Mouse (Mus musculus) heart, embryonic 15.5 days (tissue): Measurements from ENCODE around the gene Mcoln2. TPM values are rescaled to one million over a fixed set of nuclear protein-coding genes. Genes with fewer than 3 reads are reported as not detected.

ENCODE experiments used
- ATAC-seq: fragments of 200-750 bp; cut with Nextera tagmentation; replicated peaks from 2 replicates; pipeline ENCODE4 v1.8.0; 2017; ENCODE audit warnings: low read depth, moderate TSS enrichment; ENCODE audit not compliant: insufficient number of reproducible peaks, insufficient read depth, low FRiP score
- H3K27ac ChIP-seq: fragments of 300-500 bp; sonication (generic); 2 replicates; pipeline ENCODE4 v1.5.1; 2015; ENCODE audit warnings: mild to moderate bottlenecking, inconsistent platforms
- H3K27me3 ChIP-seq: fragments of 300-500 bp; sonication (generic); 2 replicates; pipeline ENCODE4 v1.6.1; 2015; ENCODE audit warnings: inconsistent platforms
- H3K36me3 ChIP-seq: fragments of 300-500 bp; sonication (generic); 2 replicates; pipeline ENCODE4 v1.6.1; 2015; ENCODE audit warnings: mild to moderate bottlenecking, inconsistent platforms
- H3K4me1 ChIP-seq: fragments of 300-500 bp; sonication (generic); replicated peaks from 2 replicates; pipeline ENCODE4 v1.6.1; 2015; ENCODE audit warnings: inconsistent platforms
- H3K4me2 ChIP-seq: fragments of 300-500 bp; sonication (generic); 2 replicates; pipeline ENCODE4 v1.6.1; 2015; ENCODE audit warnings: inconsistent platforms, mild to moderate bottlenecking, moderate library complexity
- H3K4me3 ChIP-seq: fragments of 300-500 bp; sonication (generic); 2 replicates; pipeline ENCODE4 v1.5.1; 2015; ENCODE audit warnings: mild to moderate bottlenecking, inconsistent platforms
- H3K9ac ChIP-seq: fragments of 300-500 bp; sonication (generic); 2 replicates; pipeline ENCODE4 v1.6.1; 2015; ENCODE audit warnings: mild to moderate bottlenecking, inconsistent platforms
- H3K9me3 ChIP-seq: fragments of 300-500 bp; sonication (generic); replicated peaks from 2 replicates; pipeline ENCODE4 v1.6.1; 2016; ENCODE audit warnings: inconsistent platforms
- WGBS: fragments of 180-500 bp; shearing (Covaris S2); methylation state at CpG from one replicate; pipeline ENCODE4 v1.1.7; 2015; ENCODE audit warnings: mixed read lengths; 5-methylcytosine and 5-hydroxymethylcytosine counted together
- polyA plus RNA-seq: library from polyadenylated mRNA; unstranded; fragments of >200 nt; fragmentation: Nextera tagmentation; extraction: Ambion mirVana; gene quantifications from 2 replicates; pipeline ENCODE4 v1.2.1, GENCODE M21; 2015

Mcoln2 gene
- polyA plus RNA-seq, 1 experiment from 2014 or later = 0.35 TPM

GRCm38 (mm10) chr3:146233741-146234140, 84.1 kb downstream of the Mcoln2 start:
- H3K27ac ChIP-seq = no peak overlapping the region
- H3K4me1 ChIP-seq = peaks cover 35% of the 10 kb centered on the region
- 41% methylated on average over 4 of the region's 4 CpGs for WGBS
- H3K27me3 ChIP-seq = no peaks in the 10 kb centered on the region
- no peaks in the 10 kb centered on the region for H3K9me3 ChIP-seq
- H3K4me3 ChIP-seq = no peak overlapping the region
- no peak for ATAC-seq
- H3K9ac ChIP-seq = no peak overlapping the region
- H3K4me2 ChIP-seq = no peak overlapping the region
- no peaks in the 10 kb centered on the region for H3K36me3 ChIP-seq

- no peak overlapping the region for H3K4me3 ChIP-seq
- no peak overlapping the region for H3K4me2 ChIP-seq
- H3K27me3 ChIP-seq = no peaks in the 10 kb centered on the region
- ATAC-seq = no peak
- H3K9ac ChIP-seq = no peak overlapping the region
- no peak overlapping the region for H3K27ac ChIP-seq
- peaks cover 27% of the 10 kb centered on the region for H3K4me1 ChIP-seq
- WGBS = 74% methylated on average over 10 of the region's 10 CpGs
- no peaks in the 10 kb centered on the region for H3K36me3 ChIP-seq
- no peaks in the 10 kb centered on the region for H3K9me3 ChIP-seq
Observed at GRCm38 (mm10) chr3:146234530-146234929, 84.9 kb downstream of the Mcoln2 start.

GRCm38 (mm10) chr3:146236280-146236679, 86.6 kb downstream of the Mcoln2 start:
- 59% methylated on average over 8 of the region's 8 CpGs for WGBS
- Histone ChIP-seq H3K4me2 (no peak overlapping the region), H3K9me3 (no peaks in the 10 kb centered on the region), H3K27me3 (no peaks in the 10 kb centered on the region), H3K4me3 (no peak overlapping the region), H3K27ac (no peak overlapping the region), H3K4me1 (peaks cover 21% of the 10 kb centered on the region), H3K9ac (no peak overlapping the region), H3K36me3 (peaks cover 7% of the 10 kb centered on the region; the same call in 1 of the 2 replicates)
- ATAC-seq = no peak

GRCm38 (mm10) chr3:146237676-146238075, 88.0 kb downstream of the Mcoln2 start:
- Histone ChIP-seq H3K4me1 (peaks cover 16% of the 10 kb centered on the region), H3K4me2 (no peak overlapping the region), H3K9me3 (no peaks in the 10 kb centered on the region), H3K4me3 (no peak overlapping the region), H3K9ac (no peak overlapping the region), H3K27ac (no peak overlapping the region), H3K36me3 (peaks cover 7% of the 10 kb centered on the region; the same call in 1 of the 2 replicates), H3K27me3 (no peaks in the 10 kb centered on the region)
- 84% methylated on average over 5 of the region's 5 CpGs for WGBS
- no peak for ATAC-seq

- H3K27ac ChIP-seq = no peak overlapping the region
- H3K4me2 ChIP-seq = no peak overlapping the region
- ATAC-seq = no peak
- H3K4me3 ChIP-seq = no peak overlapping the region
- H3K4me1 ChIP-seq = peaks cover 6% of the 10 kb centered on the region; the same call in 1 of the 2 replicates
- H3K9me3 ChIP-seq = no peaks in the 10 kb centered on the region
- H3K27me3 ChIP-seq = no peaks in the 10 kb centered on the region
- peaks cover 7% of the 10 kb centered on the region; the same call in 1 of the 2 replicates for H3K36me3 ChIP-seq
- H3K9ac ChIP-seq = no peak overlapping the region
- whole genome bisulfite sequencing = 89% methylated on average over 1 of the region's 1 CpGs
Observed at GRCm38 (mm10) chr3:146244630-146245029, 95.0 kb downstream of the Mcoln2 start.

Other genes starting within 250 kb of the Mcoln2 start
- gene Bcl10, start 227.0 kb upstream of the Mcoln2 start, polyA plus RNA-seq = 38.2 and 38.5 TPM in 2 replicates
- 39.3 and 45.4 TPM in 2 replicates for gene 2410004B18Rik, start 211.8 kb upstream of the Mcoln2 start, polyA plus RNA-seq
- 8.3 and 8.6 TPM in 2 replicates for gene Syde2, start 162.0 kb upstream of the Mcoln2 start, polyA plus RNA-seq
- 0.09 and 0.19 TPM in 2 replicates for gene Wdr63, start 41.7 kb upstream of the Mcoln2 start, polyA plus RNA-seq
- 0.73 and 1.1 TPM in 2 replicates for gene Mcoln3, start 32.4 kb upstream of the Mcoln2 start, polyA plus RNA-seq
- 35.1 and 40.7 TPM in 2 replicates for gene Lpar3, start 71.1 kb downstream of the Mcoln2 start, polyA plus RNA-seq